Mouse (Mus musculus): Measurements from ENCODE around the gene Grik4.

Grik4 gene

DNA sequence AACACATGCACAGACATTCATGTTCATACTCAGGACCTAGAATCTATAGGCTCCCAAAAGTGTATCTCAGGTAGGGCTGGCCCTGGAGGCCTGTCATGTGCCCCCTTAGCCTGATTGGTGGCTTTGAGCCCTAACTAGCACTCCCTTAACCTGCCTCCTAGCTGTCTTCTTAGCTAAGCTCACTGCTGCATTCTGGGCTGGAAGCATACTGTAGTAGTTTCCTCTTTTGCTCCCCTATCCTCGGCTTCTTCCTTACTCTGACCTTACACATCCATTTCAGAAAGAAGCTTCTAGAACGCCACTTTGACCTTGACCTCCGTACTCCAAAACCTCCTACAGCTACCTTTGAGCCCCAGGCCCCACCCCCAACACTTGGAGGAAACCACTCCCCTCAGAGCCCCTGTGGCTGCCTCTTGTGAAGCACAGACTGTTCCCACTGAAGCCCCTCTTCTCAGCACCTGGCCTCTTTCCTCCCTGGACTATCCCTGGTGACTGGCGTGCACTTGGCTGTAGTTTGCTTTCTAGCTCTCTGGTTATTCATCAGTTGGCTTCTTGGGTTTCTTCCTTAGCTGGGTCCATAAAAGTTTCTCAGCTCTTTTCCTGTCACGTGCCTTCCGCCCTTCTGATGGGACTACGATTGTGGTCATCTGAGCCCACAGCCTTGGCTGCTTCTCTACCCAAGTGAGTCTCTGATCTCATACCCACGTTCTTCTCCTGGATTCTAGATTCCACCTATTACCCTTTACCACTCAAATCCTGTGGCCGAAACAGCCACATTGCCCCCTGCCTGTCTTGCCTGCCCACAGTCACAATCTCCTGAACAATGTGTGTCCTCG is 84.1 kb downstream of the Grik4 start:
- DNase-seq (ENCODE audit: low read depth): no peak

- no peak for DNase-seq (ENCODE audit: low read depth)
Observed at GRCm38 (mm10) chr9:42858998-42859690, 85.1 kb downstream of the Grik4 start.

- no peak for DNase-seq (ENCODE audit: low read depth)
Observed at GRCm38 (mm10) chr9:42858576-42858975, 85.7 kb downstream of the Grik4 start.

DNA sequence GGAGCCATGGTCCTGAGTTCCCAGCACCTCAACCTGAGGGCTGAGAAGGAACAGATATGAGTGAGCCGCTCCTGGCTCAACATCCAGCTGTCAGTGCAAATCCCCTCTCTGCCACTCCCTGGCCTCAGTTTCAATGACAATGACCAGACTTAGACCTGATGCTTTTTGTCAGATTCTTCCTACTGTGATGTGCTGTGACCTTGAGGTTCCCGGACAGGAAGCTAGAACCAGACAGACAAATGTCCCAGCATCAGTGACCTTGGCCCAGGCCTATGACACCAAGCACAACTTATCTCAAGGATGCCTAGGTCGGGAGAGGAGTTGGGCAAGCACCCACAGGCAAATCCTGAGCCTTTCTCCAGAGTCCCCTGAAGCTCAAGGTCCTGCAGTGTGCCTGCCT is 86.5 kb downstream of the Grik4 start:
- no peak for DNase-seq (ENCODE audit: low read depth)

DNA sequence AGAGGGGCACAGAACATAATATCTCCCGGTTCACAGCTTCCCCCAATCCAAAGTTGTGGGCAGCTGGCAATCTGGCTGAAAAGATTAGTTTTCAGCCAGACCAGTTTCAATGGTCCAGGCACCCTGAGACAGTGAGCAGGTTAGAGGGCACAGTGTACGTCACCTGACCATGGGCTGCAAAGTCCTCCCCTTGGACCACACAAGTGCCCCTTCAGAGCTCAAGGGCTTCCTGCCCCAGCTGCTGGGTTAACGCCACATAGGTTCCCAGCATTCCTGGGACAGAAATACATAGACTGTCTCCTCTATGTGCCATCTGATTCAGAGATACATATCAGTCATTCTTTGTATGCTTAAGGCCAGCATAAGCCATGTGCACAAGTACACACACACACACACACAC is 91.2 kb downstream of the Grik4 start:
- DNase-seq (ENCODE audit: low read depth): no peak

GRCm38 (mm10) chr9:42850063-42850462 is 94.2 kb downstream of the Grik4 start:
- no peak for DNase-seq (ENCODE audit: low read depth)

- no peak for DNase-seq (ENCODE audit: low read depth)
Observed at GRCm38 (mm10) chr9:42848061-42848460, 96.2 kb downstream of the Grik4 start.

DNA sequence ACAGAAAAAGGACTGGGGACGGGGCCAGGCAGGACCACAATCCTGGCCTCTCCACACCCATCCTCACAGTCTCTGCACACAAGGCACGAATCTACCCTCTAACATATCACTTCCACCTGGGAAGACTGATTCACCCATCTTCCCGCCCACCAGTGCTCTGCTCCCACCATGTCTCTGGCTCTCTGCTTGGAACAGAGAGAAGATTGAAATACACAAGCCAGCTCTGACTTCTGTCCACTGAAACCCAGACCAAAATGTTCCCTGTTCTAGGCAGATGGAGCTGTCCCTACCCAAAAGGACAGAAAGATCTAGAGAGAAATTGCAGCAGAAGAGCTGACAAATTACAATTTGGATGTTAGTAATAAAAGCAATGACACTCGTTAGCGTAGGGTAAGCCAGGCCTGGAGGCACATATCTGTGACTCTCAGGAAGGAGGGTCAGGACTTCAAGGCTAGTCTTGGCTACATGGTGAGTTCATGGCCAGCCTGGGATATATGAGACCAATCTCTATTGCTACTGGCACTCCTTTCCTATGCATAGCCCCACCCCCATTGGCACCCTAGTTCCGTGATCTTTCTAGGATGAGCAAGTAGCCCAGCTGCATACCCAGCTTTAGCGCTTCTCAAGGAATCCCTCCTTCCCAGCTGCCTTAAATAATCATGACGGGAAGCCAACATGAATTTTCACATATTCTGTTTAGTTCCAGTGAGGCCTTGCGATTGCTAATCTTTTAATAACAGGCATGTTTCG is 97.4 kb downstream of the Grik4 start:
- DNase-seq (ENCODE audit: low read depth): no peak

- DNase-seq (ENCODE audit: low read depth): no peak
Observed at GRCm38 (mm10) chr9:42846139-42846538, 98.2 kb downstream of the Grik4 start.

DNA sequence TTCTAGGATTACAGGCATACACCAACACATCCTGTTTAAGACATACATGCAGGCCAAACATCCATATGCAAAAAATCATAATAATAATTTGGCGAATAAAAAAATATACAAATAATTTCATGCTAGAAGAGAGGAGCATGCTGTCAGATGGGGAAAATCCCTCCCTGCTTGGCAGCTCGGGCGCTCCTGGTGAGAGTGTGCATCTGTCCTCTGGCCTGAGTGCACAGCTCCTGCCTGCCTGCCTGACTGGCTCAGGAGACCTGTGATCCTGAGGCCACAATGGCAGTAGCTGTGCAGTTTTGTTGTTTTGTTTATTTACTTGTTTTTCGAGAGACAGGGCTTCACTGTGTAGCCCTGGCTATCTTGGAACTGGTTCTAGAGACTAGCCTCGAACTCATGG is 100.0 kb downstream of the Grik4 start:
- no peak for DNase-seq (ENCODE audit: low read depth)

DNA sequence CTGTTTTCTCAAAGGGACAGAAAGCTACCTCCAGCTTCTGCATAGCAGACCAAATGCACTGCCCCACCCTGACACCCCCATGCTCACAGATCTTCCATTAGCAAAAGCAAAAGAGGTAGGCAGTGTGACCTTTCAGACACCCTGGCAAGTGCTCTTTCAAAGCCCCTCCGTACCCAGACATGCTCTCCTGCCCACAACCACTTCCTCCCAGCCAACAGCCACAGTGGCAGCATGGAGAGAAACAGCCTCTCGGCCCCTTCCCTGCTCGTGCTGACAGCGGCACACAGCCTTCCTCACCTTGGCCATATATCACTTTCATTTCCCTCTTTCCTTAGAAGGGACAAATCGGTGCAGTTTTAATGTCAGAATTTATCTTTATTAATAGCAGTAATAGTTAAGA is 106.0 kb downstream of the Grik4 start:
- no peak for DNase-seq (ENCODE audit: low read depth)

DNA sequence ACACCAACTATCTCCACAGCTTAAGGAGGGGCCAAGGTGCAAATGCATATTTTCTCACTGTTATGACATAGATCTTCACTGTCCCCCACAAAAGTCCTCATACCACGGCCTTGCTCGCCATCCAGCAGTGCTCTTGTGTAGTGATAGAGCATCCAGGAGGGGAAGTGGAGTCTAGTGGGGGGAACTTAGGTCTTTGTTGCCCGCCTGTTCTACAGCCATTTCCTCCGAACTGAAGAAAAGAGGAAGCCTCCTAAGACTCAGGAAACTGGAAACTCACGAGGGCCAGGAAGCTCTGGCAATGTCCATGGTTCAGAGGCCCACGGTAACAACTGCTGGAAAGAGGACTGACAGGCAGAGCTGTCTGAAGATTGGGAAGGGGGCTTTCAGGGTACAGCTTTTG is 106.8 kb downstream of the Grik4 start:
- no peak for DNase-seq (ENCODE audit: low read depth)

DNA sequence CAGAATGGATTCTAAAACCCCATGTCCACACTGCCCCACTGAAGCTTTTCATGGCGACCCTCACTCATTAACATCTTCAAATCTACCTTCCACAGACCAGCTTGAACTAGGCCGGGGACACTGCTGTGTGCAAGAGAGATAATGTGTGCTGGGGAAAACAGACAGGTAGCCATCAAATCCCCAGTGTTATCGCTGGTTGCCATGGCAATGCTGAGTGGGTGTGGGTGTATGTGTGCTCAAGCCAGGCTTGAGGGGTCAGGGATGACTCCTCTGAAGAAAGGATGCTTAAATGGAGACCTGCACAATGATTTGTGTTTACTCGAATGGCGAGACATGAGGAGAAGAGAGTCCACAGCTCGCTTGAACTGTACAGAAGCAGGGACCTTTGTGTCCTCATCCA is 112.7 kb downstream of the Grik4 start:
- DNase-seq (ENCODE audit: low read depth): no peak

DNA sequence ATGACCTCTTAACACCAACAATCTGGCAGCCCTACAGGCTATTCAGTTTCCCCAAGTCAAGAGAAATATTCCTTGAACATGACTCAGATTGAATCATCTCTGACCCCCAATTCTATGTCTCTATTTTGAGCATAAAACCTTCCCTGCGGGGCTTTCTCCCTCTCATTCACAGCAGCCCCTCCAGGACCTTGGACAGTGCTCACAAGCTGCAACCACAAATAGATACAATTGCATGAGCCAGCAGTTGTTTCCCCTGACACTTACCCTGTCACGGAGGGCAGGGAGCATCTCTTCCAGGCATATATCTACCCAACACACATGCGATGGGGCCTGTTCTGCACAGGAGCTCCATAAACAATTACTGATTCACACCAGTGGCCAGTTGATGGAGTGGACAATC is 125.0 kb downstream of the Grik4 start:
- DNase-seq (ENCODE audit: low read depth): no peak

DNA sequence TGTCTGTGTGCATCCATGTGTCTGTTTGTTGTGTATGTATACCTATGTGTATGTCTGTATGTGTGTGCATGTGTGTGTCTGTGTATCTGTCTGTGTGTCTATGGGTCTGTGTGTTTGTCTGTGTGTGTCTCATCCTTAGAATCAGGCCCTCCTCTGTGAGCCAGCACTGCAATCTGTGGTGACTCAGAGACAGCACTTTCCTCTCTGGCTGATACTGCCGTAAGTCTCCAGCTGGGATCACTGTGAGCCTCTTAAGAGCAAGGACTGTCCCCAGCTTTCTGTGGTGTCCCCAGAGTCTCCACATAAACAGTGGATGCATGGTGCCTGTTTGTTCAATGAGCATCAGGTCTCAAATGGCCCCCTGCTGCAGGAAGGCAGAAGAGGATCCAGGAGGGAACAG is 127.5 kb downstream of the Grik4 start:
- DNase-seq (ENCODE audit: low read depth): no peak

DNA sequence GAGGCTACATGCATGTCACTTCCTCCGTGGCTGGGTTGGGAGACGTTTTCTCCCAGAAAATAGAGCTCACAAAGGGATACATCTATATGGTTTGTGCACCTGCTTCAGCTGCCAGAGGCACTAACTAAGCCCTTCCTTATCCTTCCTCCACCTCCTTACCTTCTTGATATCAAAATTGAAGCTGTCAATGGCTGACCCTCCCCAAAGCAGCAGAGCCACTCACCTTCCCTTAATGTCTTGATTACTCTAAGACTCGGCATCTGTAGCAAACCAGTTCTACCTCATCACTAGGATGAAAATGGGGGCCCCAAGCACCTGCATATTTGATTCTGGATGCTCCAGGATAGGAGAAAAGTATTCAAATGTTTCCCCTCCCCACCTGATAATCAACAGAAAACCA is 135.1 kb downstream of the Grik4 start:
- no peak for DNase-seq (ENCODE audit: low read depth)

- DNase-seq (ENCODE audit: low read depth): no peak
Observed at GRCm38 (mm10) chr9:42808394-42808793, 135.9 kb downstream of the Grik4 start.

DNA sequence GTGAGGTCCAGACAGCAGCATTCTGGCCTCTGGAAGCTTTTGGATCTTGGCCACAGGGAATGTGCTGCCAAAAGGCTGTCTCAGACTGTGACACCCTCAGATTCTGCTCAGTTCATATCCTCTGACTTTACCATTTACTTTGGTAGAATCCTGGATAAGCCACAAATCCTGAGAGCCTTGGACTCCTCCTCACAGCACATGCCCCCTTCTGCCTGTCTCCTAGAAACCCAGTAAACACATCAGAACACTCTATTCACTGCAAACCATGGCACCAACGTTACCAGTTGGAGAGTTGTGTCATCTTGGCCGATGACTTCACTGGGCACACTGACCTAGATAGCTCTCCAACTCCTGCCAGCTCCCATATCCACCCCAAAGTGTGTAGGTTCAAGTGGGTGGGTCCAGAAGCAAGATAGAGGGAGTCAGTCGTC is 141.2 kb downstream of the Grik4 start:
- no peak for DNase-seq (ENCODE audit: low read depth)

DNA sequence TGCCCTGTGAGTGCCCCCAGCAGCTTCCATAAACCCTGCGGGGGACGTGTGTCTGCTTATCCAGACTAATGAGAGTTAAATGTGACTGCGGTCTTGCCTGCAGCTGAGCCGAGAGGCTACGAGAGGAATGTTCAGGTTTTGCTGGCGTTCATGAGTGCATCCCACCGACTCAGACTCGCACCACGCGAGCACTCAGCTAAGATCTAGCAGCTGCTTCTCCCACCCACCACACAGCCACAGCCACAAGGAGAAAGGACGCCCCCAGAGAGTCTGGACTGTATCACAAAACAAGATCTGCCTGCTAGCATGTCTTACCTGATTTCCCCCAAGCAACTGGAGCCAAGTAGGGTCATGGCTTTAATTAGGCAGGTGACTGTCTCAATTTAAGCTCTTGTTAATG is 142.4 kb downstream of the Grik4 start:
- no peak for DNase-seq (ENCODE audit: low read depth)

- no peak for DNase-seq (ENCODE audit: low read depth)
Observed at GRCm38 (mm10) chr9:42800138-42800537, 144.2 kb downstream of the Grik4 start.

DNA sequence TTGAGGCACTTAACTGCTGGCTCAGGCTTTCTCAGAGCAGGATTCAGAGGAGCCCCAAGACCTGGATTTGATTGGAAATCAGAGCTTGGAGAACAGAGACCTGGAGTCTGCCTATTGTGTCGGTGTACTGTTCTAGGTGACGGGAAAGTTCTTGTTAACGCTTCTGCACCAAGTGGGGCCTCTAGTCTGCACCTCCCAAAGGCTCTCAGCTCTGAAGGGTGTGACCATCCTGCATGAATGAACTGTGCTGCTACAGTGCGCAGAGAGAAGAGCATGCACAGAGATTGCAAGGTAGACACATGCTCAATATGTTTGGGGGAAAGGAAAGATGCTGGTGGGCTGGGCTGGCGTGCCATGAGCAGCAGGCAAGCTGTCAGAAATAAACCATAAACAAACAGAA is 144.6 kb downstream of the Grik4 start:
- no peak for DNase-seq (ENCODE audit: low read depth)

DNA sequence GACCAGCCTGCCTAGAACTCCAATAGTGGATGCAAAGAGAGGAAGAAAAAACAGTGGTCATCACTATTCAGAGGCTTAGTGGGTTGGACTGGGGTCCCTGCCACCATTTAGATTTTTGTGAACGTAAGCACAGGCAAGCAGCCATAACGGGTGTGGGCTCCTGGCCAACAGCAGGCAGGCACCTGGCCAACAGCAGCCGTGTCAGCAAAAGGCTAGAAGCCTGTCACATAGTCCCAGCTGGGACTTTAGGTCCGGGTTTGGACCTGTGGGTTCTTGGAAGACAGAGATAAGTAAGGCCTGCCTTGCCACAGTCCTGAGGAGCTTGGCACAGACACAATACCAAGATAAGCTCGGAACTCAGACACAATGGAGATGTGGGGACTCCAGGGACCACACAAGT is 145.1 kb downstream of the Grik4 start:
- DNase-seq (ENCODE audit: low read depth): no peak

DNA sequence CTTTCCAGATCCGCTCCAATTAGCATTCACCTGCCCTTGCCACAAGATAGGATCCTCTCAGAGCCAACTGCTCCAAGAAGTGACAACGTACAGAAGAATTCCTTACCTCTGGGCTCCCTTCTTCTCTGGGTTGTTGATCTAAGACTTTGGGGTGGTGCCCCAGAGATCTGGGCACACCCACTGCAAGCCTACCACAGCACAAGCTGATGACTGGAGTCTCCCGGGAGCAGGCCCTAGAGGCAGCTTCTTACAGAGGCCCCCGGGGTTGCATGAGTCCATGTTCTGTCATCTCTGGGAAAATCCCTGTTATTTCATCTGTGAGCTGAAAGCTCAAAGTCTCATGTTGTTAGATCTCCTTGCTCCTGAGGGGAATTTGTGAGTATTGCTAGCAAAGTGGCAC is 146.0 kb downstream of the Grik4 start:
- no peak for DNase-seq (ENCODE audit: low read depth)
